Mouse (Mus musculus) stomach, postnatal 0 days (tissue): ENCODE data around the gene Gcn1l1. TPM values are rescaled to one million over a fixed set of nuclear protein-coding genes. Genes with fewer than 3 reads are reported as not detected.
A peak's percentile ranks its signal among the peaks of the same experiment; 100 is the strongest.

Source experiments
- ATAC-seq: fragments of 200-750 bp; cut with Nextera tagmentation; 2 replicates; pipeline ENCODE4 v1.8.0; 2017; ENCODE audit not compliant: low FRiP score, low TSS enrichment
- DNase-seq: peaks from one replicate; pipeline ENCODE4 v3.0.0-alpha.2; 2016; ENCODE audit warnings: low spot score
- H3K27ac ChIP-seq: fragments of 300-500 bp; sonication (generic); replicated peaks from 2 replicates; pipeline ENCODE4 v1.5.1; 2014; ENCODE audit warnings: mild to moderate bottlenecking, control low read depth
- H3K27me3 ChIP-seq: fragments of 300-500 bp; sonication (generic); 2 replicates; pipeline ENCODE4 v1.6.1; 2014; ENCODE audit warnings: low read length; ENCODE audit not compliant: control insufficient read depth, insufficient read depth
- H3K36me3 ChIP-seq: fragments of 300-500 bp; sonication (generic); 2 replicates; pipeline ENCODE4 v1.6.1; 2014; ENCODE audit warnings: low read length, mixed read lengths; ENCODE audit not compliant: control insufficient read depth, insufficient read depth
- H3K4me1 ChIP-seq: fragments of 300-500 bp; sonication (generic); replicated peaks from 2 replicates; pipeline ENCODE4 v1.6.1; 2014; ENCODE audit warnings: antibody characterized with exemption; ENCODE audit not compliant: control insufficient read depth, insufficient read depth
- H3K4me2 ChIP-seq: fragments of 300-500 bp; sonication (generic); replicated peaks from 2 replicates; pipeline ENCODE4 v1.6.1; 2014; ENCODE audit warnings: low read depth, mild to moderate bottlenecking, control low read depth, moderate library complexity
- H3K4me3 ChIP-seq: fragments of 300-500 bp; sonication (generic); 2 replicates; pipeline ENCODE4 v1.5.1; 2014; ENCODE audit warnings: low read depth, low read length, control low read depth
- H3K9ac ChIP-seq: fragments of 300-500 bp; sonication (generic); 2 replicates; pipeline ENCODE4 v1.6.1; 2014; ENCODE audit warnings: mild to moderate bottlenecking, low read length, control low read depth, mixed read lengths
- H3K9me3 ChIP-seq: fragments of 300-500 bp; sonication (generic); 2 replicates; pipeline ENCODE4 v1.6.1; 2016; ENCODE audit warnings: low read length; ENCODE audit not compliant: control insufficient read depth
- CTCF ChIP-seq: IDR thresholded peaks from 2 replicates; pipeline ENCODE4 v1.5.1; 2016; ENCODE audit warnings: antibody characterized with exemption, low read depth, mild to moderate bottlenecking, moderate library complexity
- EP300 ChIP-seq: optimal IDR thresholded peaks from 2 replicates; pipeline ENCODE3; 2016; ENCODE audit warnings: antibody characterized with exemption
- WGBS: fragments of 180-500 bp; shearing (Covaris S2); extraction: QIAGEN DNeasy Blood & Tissue Kit; methylation state at CpG from one replicate; pipeline ENCODE4 v1.1.7; 2014; 5-methylcytosine and 5-hydroxymethylcytosine counted together
- polyA plus RNA-seq: library from polyadenylated mRNA; unstranded; fragments of >200 nt; fragmentation: Nextera tagmentation; extraction: Ambion mirVana; gene quantifications from 2 replicates; pipeline ENCODE4 v1.2.1, GENCODE M21; 2015

The Gcn1l1 gene
- polyA plus RNA-seq, 1 experiment from 2014 or later = 11.7 TPM

- Histone ChIP-seq H3K4me3 (peak within 1 kb of the TSS; percentile 81), H3K27ac (peak within 1 kb of the TSS; percentile 95), H3K4me1 (0 out of 2 replicates have a peak, but pooled peaks cover 3% of the 10 kb centered on the region), H3K9ac (peak within 1 kb of the TSS; percentile 96), H3K36me3 (peaks cover 13% of the 10 kb centered on the region), H3K27me3 (no peaks in the 10 kb centered on the region), H3K9me3 (no peaks in the 10 kb centered on the region), H3K4me2 (peak within 1 kb of the TSS; percentile 63)
- peak; percentile 98 for ATAC-seq
- DNase-seq = peak; percentile 99
- WGBS = under 1% methylated on average over 73 of the region's 78 CpGs
- TF ChIP-seq CTCF (peak; percentile 99), EP300 (no peak)
These were observed 5.6 kb upstream of the Gcn1l1 start, which contains the start of gene Rplp0 for GRCm38 (mm10) chr5:115559237-115560101. TSS of gene Rplp0 (plus strand) at chr5:115559467.

GRCm38 (mm10) chr5:115560336-115560905 lies 4.6 kb upstream of the Gcn1l1 start:
- no peaks in the 10 kb centered on the region for H3K9me3 ChIP-seq
- H3K9ac ChIP-seq = peak overlapping the region; percentile 96
- peaks cover 13% of the 10 kb centered on the region for H3K36me3 ChIP-seq
- TF ChIP-seq EP300 (no peak), CTCF (no peak)
- H3K27me3 ChIP-seq = no peaks in the 10 kb centered on the region
- peak overlapping the region; percentile 95 for H3K27ac ChIP-seq
- H3K4me3 ChIP-seq = peak overlapping the region; percentile 81
- peak overlapping the region; percentile 63 for H3K4me2 ChIP-seq
- DNase-seq (no peak), ATAC-seq (no peak)
- 0 out of 2 replicates have a peak, but pooled peaks cover 3% of the 10 kb centered on the region for H3K4me1 ChIP-seq
- WGBS = 35% methylated on average over 13 of the region's 13 CpGs

GRCm38 (mm10) chr5:115563771-115564585 lies 1.1 kb upstream of the Gcn1l1 start:
- 40% methylated on average over 5 of the region's 5 CpGs for WGBS
- no peak for TF ChIP-seq CTCF
- TF ChIP-seq EP300 = no peak
- H3K4me1 ChIP-seq = peaks cover 6% of the 10 kb centered on the region; the same call in 1 of the 2 replicates
- no peak overlapping the region for H3K27ac ChIP-seq
- no peak overlapping the region for H3K9ac ChIP-seq
- DNase-seq (no peak), ATAC-seq (no peak)
- peaks cover 13% of the 10 kb centered on the region for H3K36me3 ChIP-seq
- no peaks in the 10 kb centered on the region for H3K27me3 ChIP-seq
- no peak overlapping the region for H3K4me3 ChIP-seq
- H3K4me2 ChIP-seq = no peak overlapping the region
- no peaks in the 10 kb centered on the region for H3K9me3 ChIP-seq

- H3K4me3 ChIP-seq = peak overlapping the region; percentile 97
- no peaks in the 10 kb centered on the region for H3K9me3 ChIP-seq
- peaks cover 3% of the 10 kb centered on the region; the same call in 1 of the 2 replicates for H3K4me1 ChIP-seq
- no peaks in the 10 kb centered on the region for H3K27me3 ChIP-seq
- TF ChIP-seq CTCF (no peak), EP300 (no peak)
- H3K36me3 ChIP-seq = peaks cover 13% of the 10 kb centered on the region
- ATAC-seq (peak; percentile 25; the same call in 1 of the 2 replicates), DNase-seq (no peak)
- peak overlapping the region; percentile 90 for H3K4me2 ChIP-seq
- peak overlapping the region; percentile 82 for H3K27ac ChIP-seq
- WGBS = under 1% methylated on average over 39 of the region's 46 CpGs
- peak overlapping the region; percentile 93 for H3K9ac ChIP-seq
These were observed 349 bp downstream of the Gcn1l1 start for GRCm38 (mm10) chr5:115565403-115565802.

DNA sequence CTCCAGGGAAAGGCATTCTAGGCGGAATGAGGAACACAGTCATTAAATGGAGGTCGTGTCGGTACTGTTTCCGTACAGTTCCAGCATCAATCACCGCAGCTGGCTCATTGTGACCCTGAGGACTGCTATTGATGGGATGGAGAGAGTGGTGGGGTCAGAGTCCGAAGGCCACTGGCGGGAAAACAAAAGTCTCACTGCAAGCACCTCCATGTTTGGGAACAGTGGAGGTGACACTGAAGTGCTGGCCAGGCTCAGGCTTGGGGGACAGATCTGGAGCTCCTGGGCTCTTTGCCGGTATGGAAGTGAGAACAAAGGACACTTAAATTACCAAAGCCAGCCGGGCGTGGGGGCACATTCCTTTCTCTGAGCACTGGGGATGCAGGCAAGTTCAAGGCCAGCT lies 3.6 kb downstream of the Gcn1l1 start:
- 36% methylated on average over 10 of the region's 10 CpGs for WGBS
- Histone ChIP-seq H3K4me3 (no peak overlapping the region), H3K9me3 (no peaks in the 10 kb centered on the region), H3K4me2 (no peak overlapping the region), H3K4me1 (peaks cover 3% of the 10 kb centered on the region; the same call in 1 of the 2 replicates), H3K36me3 (peaks cover 7% of the 10 kb centered on the region; the same call in 1 of the 2 replicates), H3K9ac (no peak overlapping the region), H3K27me3 (no peaks in the 10 kb centered on the region), H3K27ac (no peak overlapping the region)
- DNase-seq (no peak), ATAC-seq (no peak)
- TF ChIP-seq EP300 (no peak), CTCF (no peak)
